Mouse (Mus musculus) MEL (cell line): ENCODE measurements around the gene Kalrn. TPM values are rescaled to one million over a fixed set of nuclear protein-coding genes. Genes with fewer than 3 reads are reported as not detected.

Experiments used
- DNase-seq: peaks from one replicate; pipeline ENCODE4 v3.0.0; 2011; ENCODE audit warnings: low read depth, low spot score
- H3K27ac ChIP-seq: 2 replicates; pipeline ENCODE4 v1.5.1; 2012; ENCODE audit warnings: low read depth, mild to moderate bottlenecking, control low read depth, low read length, moderate library complexity; ENCODE audit not compliant: control insufficient read depth
- H3K27me3 ChIP-seq, 2 experiments: fragments of 150-350 bp in 1 of 2; sonication (generic) in 1 of 2; 2 replicates each; pipeline ENCODE4 v1.6.1; 2012; ENCODE audit warnings: low read length in 2 of 2, mild to moderate bottlenecking in 2 of 2, improper control_type of control experiment in 1 of 2, moderate library complexity in 1 of 2; ENCODE audit not compliant: insufficient read depth in 2 of 2, control insufficient read depth in 1 of 2
- H3K36me3 ChIP-seq, 2 experiments: 2 replicates each; pipeline ENCODE4 v1.6.1; 2012 to 2014; ENCODE audit warnings: low read length in 2 of 2, improper control_type of control experiment in 1 of 2, inconsistent platforms in 1 of 2, mild to moderate bottlenecking in 1 of 2; ENCODE audit not compliant: insufficient read depth in 2 of 2, control insufficient read depth in 1 of 2
- H3K4me1 ChIP-seq, 2 experiments: fragments of 150-350 bp in 1 of 2; sonication (generic) in 1 of 2; 2 replicates each; pipeline ENCODE4 v1.6.1; 2012; ENCODE audit warnings: low read length in 2 of 2, improper control_type of control experiment in 1 of 2, mild to moderate bottlenecking in 1 of 2; ENCODE audit not compliant: insufficient read depth in 2 of 2, control insufficient read depth in 1 of 2
- H3K4me3 ChIP-seq, 2 experiments: fragments of 150-350 bp in 1 of 2; sonication (generic) in 1 of 2; 2 replicates each; pipeline ENCODE4 v1.5.1; 2012; ENCODE audit warnings: low read depth in 2 of 2, low read length in 2 of 2, mild to moderate bottlenecking in 2 of 2, moderate library complexity in 2 of 2, control low read depth in 1 of 2, improper control_type of control experiment in 1 of 2; ENCODE audit not compliant: control insufficient read depth in 1 of 2, insufficient read depth in 1 of 2
- H3K79me2 ChIP-seq: 2 replicates; pipeline ENCODE4 v1.6.1; 2012; ENCODE audit warnings: mild to moderate bottlenecking, low read length, moderate library complexity; ENCODE audit not compliant: control insufficient read depth, poor library complexity, insufficient read depth
- H3K9ac ChIP-seq: 2 replicates; pipeline ENCODE4 v1.6.1; 2012; ENCODE audit warnings: low read depth, mild to moderate bottlenecking, control low read depth, low read length, moderate library complexity; ENCODE audit not compliant: control insufficient read depth, poor library complexity, severe bottlenecking
- H3K9me3 ChIP-seq: fragments of 150-350 bp; sonication (generic); replicated peaks from 2 replicates; pipeline ENCODE4 v1.6.1; 2012; ENCODE audit warnings: mild to moderate bottlenecking, low read length, improper control_type of control experiment, moderate library complexity; ENCODE audit not compliant: insufficient read depth
- CHD1 ChIP-seq: IDR thresholded peaks from 2 replicates; pipeline ENCODE4 v1.6.1; 2012; ENCODE audit warnings: low read depth, mild to moderate bottlenecking, inconsistent platforms, low read length, improper control_type of control experiment
- ELF1 ChIP-seq: IDR thresholded peaks from 2 replicates; pipeline ENCODE4 v1.6.1; 2014; ENCODE audit warnings: low read depth, mild to moderate bottlenecking, inconsistent platforms, low read length, improper control_type of control experiment, moderate library complexity
- EP300 ChIP-seq, 2 experiments: IDR thresholded peaks; 2 replicates each; pipeline ENCODE4 v1.6.1; 2011; ENCODE audit warnings: improper control_type of control experiment in 2 of 2, low read length in 2 of 2, low read depth in 1 of 2, mild to moderate bottlenecking in 1 of 2
- ETS1 ChIP-seq: IDR thresholded peaks from 2 replicates; pipeline ENCODE4 v1.6.1; 2012; ENCODE audit warnings: low read depth, mild to moderate bottlenecking, inconsistent platforms, low read length, improper control_type of control experiment, moderate library complexity
- JUND ChIP-seq: IDR thresholded peaks from 2 replicates; pipeline ENCODE4 v1.6.1; 2011; ENCODE audit warnings: low read depth, mild to moderate bottlenecking, improper control_type of control experiment, low read length
- MAFK ChIP-seq: IDR thresholded peaks from 2 replicates; pipeline ENCODE4 v1.6.1; 2011; ENCODE audit warnings: low read depth, mild to moderate bottlenecking, low read length, improper control_type of control experiment, borderline replicate concordance
- MEF2A ChIP-seq: IDR thresholded peaks from 2 replicates; pipeline ENCODE4 v1.6.1; 2014; ENCODE audit warnings: low read depth, mild to moderate bottlenecking, inconsistent platforms, low read length, improper control_type of control experiment; ENCODE audit not compliant: poor library complexity, insufficient replicate concordance, severe bottlenecking; ENCODE audit errors: extremely low read depth
- MXI1 ChIP-seq: IDR thresholded peaks from 2 replicates; pipeline ENCODE4 v1.6.1; 2011; ENCODE audit warnings: mild to moderate bottlenecking, low read depth, low read length, improper control_type of control experiment
- MYB ChIP-seq: IDR thresholded peaks from 2 replicates; pipeline ENCODE4 v1.6.1; 2011; ENCODE audit warnings: mild to moderate bottlenecking, low read depth, low read length, improper control_type of control experiment
- MYC ChIP-seq: IDR thresholded peaks from 2 replicates; pipeline ENCODE4 v1.6.1; 2011; ENCODE audit warnings: low read depth, mild to moderate bottlenecking, low read length, improper control_type of control experiment, moderate library complexity
- POLR2AphosphoS2 ChIP-seq: IDR thresholded peaks from 2 replicates; pipeline ENCODE4 v1.6.1; 2011; ENCODE audit warnings: low read length, improper control_type of control experiment
- RCOR1 ChIP-seq: IDR thresholded peaks from 2 replicates; pipeline ENCODE4 v1.6.1; 2012; ENCODE audit warnings: low read depth, mild to moderate bottlenecking, inconsistent platforms, low read length, improper control_type of control experiment
- SIN3A ChIP-seq: IDR thresholded peaks from 2 replicates; pipeline ENCODE4 v1.6.1; 2012; ENCODE audit warnings: low read length, improper control_type of control experiment, inconsistent platforms
- TAL1 ChIP-seq: IDR thresholded peaks from 2 replicates; pipeline ENCODE4 v1.6.1; 2012; ENCODE audit warnings: mild to moderate bottlenecking, inconsistent platforms, low read length, moderate library complexity, mixed read lengths
- TCF12 ChIP-seq: IDR thresholded peaks from 2 replicates; pipeline ENCODE4 v1.6.1; 2014; ENCODE audit warnings: low read depth, mild to moderate bottlenecking, inconsistent platforms, low read length, improper control_type of control experiment, moderate library complexity
- UBTF ChIP-seq: IDR thresholded peaks from 2 replicates; pipeline ENCODE4 v1.6.1; 2012; ENCODE audit warnings: low read depth, mild to moderate bottlenecking, inconsistent platforms, low read length, improper control_type of control experiment, moderate library complexity, borderline replicate concordance; ENCODE audit not compliant: insufficient read depth
- USF1 ChIP-seq: IDR thresholded peaks from 2 replicates; pipeline ENCODE4 v1.6.1; 2014; ENCODE audit warnings: low read depth, mild to moderate bottlenecking, inconsistent platforms, low read length, improper control_type of control experiment, moderate library complexity
- USF2 ChIP-seq, 2 experiments: IDR thresholded peaks; 2 replicates each; pipeline ENCODE4 v1.6.1; 2011 to 2012; ENCODE audit warnings: improper control_type of control experiment in 2 of 2, low read length in 2 of 2, borderline replicate concordance in 1 of 2, inconsistent platforms in 1 of 2, low read depth in 1 of 2, mild to moderate bottlenecking in 1 of 2; ENCODE audit not compliant: insufficient read depth in 1 of 2
- ZNF384 ChIP-seq: IDR thresholded peaks from 2 replicates; pipeline ENCODE4 v1.6.1; 2012; ENCODE audit warnings: low read depth, mild to moderate bottlenecking, inconsistent platforms, low read length, improper control_type of control experiment
- polyA plus RNA-seq, 2 experiments: library from polyadenylated mRNA; stranded (reverse) in 1 of 2; unstranded in 1 of 2; fragments of >175 nt in 1 of 2; fragments of >200 nt in 1 of 2; gene quantifications; 2 replicates each; pipeline versions ENCODE4 v1.2.1 to v1.2.4; 2012; ENCODE audit warnings: low replicate concordance in 2 of 2, low read depth in 1 of 2; ENCODE audit not compliant: insufficient read length in 2 of 2, insufficient read depth in 1 of 2, missing spikeins in 1 of 2
- total RNA-seq: library from RNA; depleted of rRNA; stranded (reverse); fragments of 300-350 nt; gene quantifications from 2 replicates; pipeline ENCODE4 v1.2.3, GENCODE M21; 2012

Gene Kalrn
- total and polyA plus RNA-seq, 3 experiments: 10.4 to 11.8 TPM; not detected in 1

- no peak for DNase-seq
- no peaks in the 10 kb centered on the region for H3K4me1 ChIP-seq
- H3K9ac ChIP-seq: no peak overlapping the region
- no peak overlapping the region for H3K4me3 ChIP-seq
- no peaks in the 10 kb centered on the region for H3K9me3 ChIP-seq
- no peaks in the 10 kb centered on the region for H3K27me3 ChIP-seq
- TF ChIP-seq EP300 (IDR thresholded peaks at IDR 0.05; ENCODE audit: low read depth in 1 of 2, low read length in 2 of 2) (no peak), MAFK (no peak), UBTF (no peak)
- no peaks in the 10 kb centered on the region for H3K79me2 ChIP-seq
- H3K36me3 ChIP-seq: no peaks in the 10 kb centered on the region
- no peak overlapping the region for H3K27ac ChIP-seq
Measured at GRCm38 (mm10) chr16:34440019-34440615, 133.2 kb downstream of the Kalrn start.

GRCm38 (mm10) chr16:34430131-34430530 lies 143.2 kb downstream of the Kalrn start:
- Histone ChIP-seq H3K27me3 (no peaks in the 10 kb centered on the region), H3K27ac (no peak overlapping the region), H3K9me3 (no peaks in the 10 kb centered on the region), H3K9ac (no peak overlapping the region), H3K79me2 (no peaks in the 10 kb centered on the region), H3K4me3 (no peak overlapping the region), H3K36me3 (no peaks in the 10 kb centered on the region), H3K4me1 (no peaks in the 10 kb centered on the region)
- TF ChIP-seq ETS1 (no peak), MEF2A (no peak), SIN3A (no peak), MYB (no peak), CHD1 (no peak), ZNF384 (no peak), ELF1 (no peak), TAL1 (no peak), MXI1 (no peak), POLR2AphosphoS2 (no peak), USF2 (IDR thresholded peaks at IDR 0.05; ENCODE audit: borderline replicate concordance in 1 of 2, insufficient read depth in 1 of 2, low read depth in 1 of 2, low read length in 2 of 2) (no peak), MYC (no peak), JUND (no peak), EP300 (IDR thresholded peaks at IDR 0.05; ENCODE audit: low read depth in 1 of 2, low read length in 2 of 2) (no peak), USF1 (no peak), RCOR1 (no peak), TCF12 (no peak)
- DNase-seq: no peak
